Mouse (Mus musculus) liver, embryonic 16.5 days (tissue): ENCODE data around the gene Msantd2. TPM values are rescaled to one million over a fixed set of nuclear protein-coding genes. Genes with fewer than 3 reads are reported as not detected.

Experiments
- ATAC-seq: fragments of 200-750 bp; cut with Nextera tagmentation; 2 replicates; pipeline ENCODE4 v1.8.0; 2017; ENCODE audit warnings: low read depth, mild to moderate bottlenecking, moderate number of reproducible peaks, moderate library complexity
- H3K27ac ChIP-seq: fragments of 300-500 bp; sonication (generic); 2 replicates; pipeline ENCODE4 v1.5.1; 2014; ENCODE audit warnings: mild to moderate bottlenecking, low read length
- H3K27me3 ChIP-seq: fragments of 300-500 bp; sonication (generic); 2 replicates; pipeline ENCODE4 v1.6.1; 2014; ENCODE audit warnings: low read depth, low read length, mixed read lengths; ENCODE audit not compliant: control insufficient read depth, insufficient read depth
- H3K36me3 ChIP-seq: fragments of 300-500 bp; sonication (generic); 2 replicates; pipeline ENCODE4 v1.6.1; 2014; ENCODE audit warnings: mild to moderate bottlenecking; ENCODE audit not compliant: control insufficient read depth, insufficient read depth
- H3K4me1 ChIP-seq: fragments of 300-500 bp; sonication (generic); 2 replicates; pipeline ENCODE4 v1.6.1; 2014; ENCODE audit warnings: low read depth, low read length, mixed read lengths; ENCODE audit not compliant: control insufficient read depth
- H3K4me2 ChIP-seq: fragments of 300-500 bp; sonication (generic); 2 replicates; pipeline ENCODE4 v1.6.1; 2014; ENCODE audit warnings: low read depth, low read length, mixed read lengths
- H3K4me3 ChIP-seq: fragments of 300-500 bp; sonication (generic); 2 replicates; pipeline ENCODE4 v1.5.1; 2014; ENCODE audit warnings: low read depth, mild to moderate bottlenecking, low read length
- H3K9ac ChIP-seq: fragments of 300-500 bp; sonication (generic); 2 replicates; pipeline ENCODE4 v1.6.1; 2014; ENCODE audit warnings: low read depth, low read length
- H3K9me3 ChIP-seq: fragments of 300-500 bp; sonication (generic); replicated peaks from 2 replicates; pipeline ENCODE4 v1.6.1; 2016; ENCODE audit warnings: low read length; ENCODE audit not compliant: control insufficient read depth
- WGBS: fragments of 180-500 bp; shearing (Covaris S2); extraction: QIAGEN DNeasy Blood & Tissue Kit; methylation state at CpG from one replicate; pipeline ENCODE4 v1.1.7; 2014; ENCODE audit not compliant: insufficient replicate concordance; 5-methylcytosine and 5-hydroxymethylcytosine counted together
- polyA plus RNA-seq: library from polyadenylated mRNA; unstranded; fragments of >200 nt; fragmentation: Nextera tagmentation; extraction: Ambion mirVana; gene quantifications from 2 replicates; pipeline ENCODE4 v1.2.1, GENCODE M21; 2015

The Msantd2 gene
- polyA plus RNA-seq, 1 experiment from 2014 or later, result 2.5 TPM

DNA sequence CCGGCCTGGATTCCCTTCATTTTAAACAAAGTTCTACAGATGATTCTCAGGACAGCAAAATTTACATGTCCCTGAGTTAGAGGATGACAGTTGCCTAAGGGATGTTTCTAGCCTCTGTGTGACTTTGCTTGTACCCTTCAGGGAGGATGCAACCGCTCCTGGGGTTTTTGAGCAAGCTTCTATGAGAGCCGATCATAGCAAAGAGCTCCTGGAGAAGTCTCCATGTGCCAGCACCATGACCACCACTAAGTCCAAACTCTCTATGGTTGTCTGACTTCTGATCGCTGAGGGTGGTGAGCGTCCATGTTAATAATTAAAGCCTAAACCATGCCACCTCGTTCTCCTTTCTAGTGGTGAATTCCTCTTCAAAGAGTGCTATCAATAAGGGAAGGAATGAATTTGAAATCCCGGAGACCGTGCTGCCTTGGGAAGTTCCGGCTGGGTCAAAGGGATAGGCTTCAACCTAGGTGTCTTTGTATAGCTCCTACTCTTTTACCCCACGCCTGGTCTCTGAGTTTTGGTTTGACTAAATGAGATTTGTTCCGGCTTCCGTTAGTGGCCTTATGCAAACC lies 54.8 kb downstream of the Msantd2 start:
- WGBS, result 42% methylated on average over 12 of the region's 12 CpGs
- Histone ChIP-seq H3K27ac (no peak overlapping the region), H3K27me3 (no peaks in the 10 kb centered on the region; the same call in 1 of the 2 replicates), H3K4me3 (peak overlapping the region; percentile 54), H3K9ac (no peak overlapping the region), H3K4me1 (peaks cover 9% of the 10 kb centered on the region), H3K36me3 (no peaks in the 10 kb centered on the region), H3K4me2 (peak overlapping the region; percentile 76), H3K9me3 (no peaks in the 10 kb centered on the region)
- ATAC-seq, result no peak

DNA sequence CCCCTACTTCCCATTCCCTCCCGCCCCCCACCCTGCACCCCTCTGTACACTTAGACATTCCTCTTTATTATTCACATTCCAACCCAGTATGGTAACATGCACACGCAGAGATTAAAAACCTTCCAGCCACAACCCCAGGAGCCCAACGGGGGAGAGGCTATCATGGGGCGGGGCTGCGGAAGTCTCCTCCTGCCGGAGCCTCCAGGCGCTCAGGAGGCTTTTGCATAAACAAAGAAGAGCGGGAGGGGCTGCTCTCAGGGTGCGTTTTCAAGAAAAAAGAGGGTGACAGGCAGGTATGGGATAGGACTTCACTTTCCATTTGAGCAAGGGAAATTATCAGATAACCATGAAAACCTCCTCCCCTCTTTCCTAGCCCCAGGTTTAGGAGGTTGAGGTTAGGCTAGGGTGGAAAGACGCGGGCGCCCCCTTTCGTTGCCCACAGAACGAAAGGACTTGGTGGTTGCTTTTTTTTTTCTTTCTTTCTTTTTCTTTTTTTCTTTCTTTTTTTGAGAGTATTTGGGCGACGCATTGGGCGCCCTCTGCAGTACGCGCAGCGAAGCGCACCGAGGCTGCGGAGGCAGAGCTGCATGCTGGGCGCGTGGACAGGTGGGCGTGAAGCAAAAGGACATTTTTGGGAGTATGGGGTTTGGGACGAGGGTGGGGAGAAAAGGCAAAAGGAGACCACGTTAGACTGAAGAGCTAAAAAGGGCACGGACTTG lies 55.5 kb downstream of the Msantd2 start:
- 7% methylated on average over 29 of the region's 29 CpGs for WGBS
- Histone ChIP-seq H3K4me3 (peak overlapping the region; percentile 54), H3K36me3 (no peaks in the 10 kb centered on the region), H3K9ac (no peak overlapping the region), H3K4me2 (peak overlapping the region; percentile 76), H3K9me3 (no peaks in the 10 kb centered on the region), H3K27ac (no peak overlapping the region), H3K27me3 (no peaks in the 10 kb centered on the region; the same call in 1 of the 2 replicates), H3K4me1 (peaks cover 9% of the 10 kb centered on the region)
- peak; percentile 58; the same call in 1 of the 2 replicates for ATAC-seq

DNA sequence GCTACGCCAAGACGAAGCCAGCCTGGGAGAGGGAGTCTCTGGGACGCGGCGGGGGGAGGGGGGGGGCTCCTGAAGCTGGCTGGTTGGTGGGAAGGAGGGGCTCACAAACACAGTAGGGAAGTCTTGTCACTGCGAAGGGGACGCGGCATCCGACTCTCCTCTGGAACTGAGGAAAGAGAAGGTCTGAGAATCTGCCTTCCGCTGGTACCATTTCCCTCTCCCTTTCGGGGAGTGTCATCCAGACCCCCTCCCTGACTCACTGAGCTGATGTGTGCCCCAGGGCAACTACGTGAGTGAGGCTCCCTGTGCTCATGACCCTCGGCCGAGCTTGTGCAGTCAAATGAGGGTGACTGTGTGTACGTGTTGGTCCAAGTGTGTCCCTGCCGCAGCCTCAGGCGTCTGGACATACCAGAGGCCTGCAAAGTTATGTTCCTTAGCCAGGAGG lies 56.1 kb downstream of the Msantd2 start:
- Histone ChIP-seq H3K4me1 (peaks cover 9% of the 10 kb centered on the region), H3K27me3 (no peaks in the 10 kb centered on the region; the same call in none of the 2 replicates), H3K9ac (no peak overlapping the region), H3K27ac (no peak overlapping the region), H3K4me3 (peak overlapping the region; percentile 54), H3K36me3 (no peaks in the 10 kb centered on the region), H3K4me2 (peak overlapping the region; percentile 76), H3K9me3 (no peaks in the 10 kb centered on the region)
- ATAC-seq, result peak; percentile 21; the same call in 1 of the 2 replicates
- WGBS, result 43% methylated on average over 15 of the region's 17 CpGs

DNA sequence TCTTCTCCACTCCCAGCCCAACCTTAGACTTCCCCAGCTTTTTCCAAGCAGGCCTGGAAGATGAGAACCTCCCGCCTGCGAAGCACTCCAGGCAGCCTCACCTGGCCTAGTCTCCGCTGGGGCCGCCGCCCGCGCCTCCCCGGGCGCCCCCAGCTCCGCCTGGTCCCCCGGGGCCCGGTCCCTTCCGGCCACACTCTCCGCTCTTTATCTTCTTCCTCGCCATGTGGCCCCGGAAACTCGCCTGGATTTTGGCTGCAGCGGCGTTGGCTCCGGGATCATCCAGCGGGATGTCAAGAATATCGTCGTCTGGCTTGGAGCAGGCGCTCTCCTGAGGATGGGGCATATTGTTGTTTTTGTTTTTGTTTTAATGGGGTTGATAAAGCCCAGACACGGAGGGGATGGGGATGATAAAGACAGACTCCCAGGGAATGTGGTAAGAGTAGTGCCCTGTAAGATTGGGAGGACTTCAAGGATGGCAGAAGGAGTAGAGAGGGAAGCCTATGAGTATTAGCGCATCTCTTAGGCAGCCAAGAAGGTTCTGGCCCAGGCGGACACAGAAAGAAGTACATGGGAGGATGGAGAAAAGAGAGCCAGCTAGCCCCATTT lies 56.8 kb downstream of the Msantd2 start:
- no peak overlapping the region for H3K4me3 ChIP-seq
- no peak overlapping the region for H3K27ac ChIP-seq
- ATAC-seq, result no peak
- H3K27me3 ChIP-seq, result peaks cover 1% of the 10 kb centered on the region
- H3K4me2 ChIP-seq, result no peak overlapping the region
- 66% methylated on average over 27 of the region's 27 CpGs for WGBS
- H3K4me1 ChIP-seq, result peaks cover 9% of the 10 kb centered on the region
- no peaks in the 10 kb centered on the region for H3K9me3 ChIP-seq
- H3K36me3 ChIP-seq, result no peaks in the 10 kb centered on the region
- no peak overlapping the region for H3K9ac ChIP-seq

DNA sequence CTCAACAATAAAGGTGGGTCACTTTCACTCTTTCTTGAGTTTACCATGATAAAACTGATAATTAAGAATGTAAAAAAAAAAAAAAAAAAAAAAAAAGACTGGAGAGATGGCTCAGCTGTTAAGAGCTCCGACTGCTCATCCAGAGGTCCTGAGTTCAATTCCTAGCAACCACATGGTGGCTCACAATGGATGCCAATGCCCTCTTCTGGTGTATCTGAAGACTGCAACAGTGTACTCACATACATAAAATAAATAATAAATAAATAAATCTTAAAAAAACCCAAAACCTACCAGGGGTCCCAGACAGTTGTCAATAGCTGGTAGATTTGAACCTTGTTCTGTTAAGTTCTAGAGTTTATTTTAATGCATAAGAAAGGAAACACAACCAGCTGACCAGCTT lies 57.8 kb downstream of the Msantd2 start:
- 54% methylated on average over 1 of the region's 1 CpGs for WGBS
- H3K36me3 ChIP-seq, result no peaks in the 10 kb centered on the region
- H3K4me2 ChIP-seq, result no peak overlapping the region
- H3K27ac ChIP-seq, result no peak overlapping the region
- no peak overlapping the region for H3K9ac ChIP-seq
- H3K9me3 ChIP-seq, result no peaks in the 10 kb centered on the region
- H3K4me3 ChIP-seq, result no peak overlapping the region
- H3K4me1 ChIP-seq, result peaks cover 10% of the 10 kb centered on the region
- ATAC-seq, result no peak
- H3K27me3 ChIP-seq, result peaks cover 9% of the 10 kb centered on the region

DNA sequence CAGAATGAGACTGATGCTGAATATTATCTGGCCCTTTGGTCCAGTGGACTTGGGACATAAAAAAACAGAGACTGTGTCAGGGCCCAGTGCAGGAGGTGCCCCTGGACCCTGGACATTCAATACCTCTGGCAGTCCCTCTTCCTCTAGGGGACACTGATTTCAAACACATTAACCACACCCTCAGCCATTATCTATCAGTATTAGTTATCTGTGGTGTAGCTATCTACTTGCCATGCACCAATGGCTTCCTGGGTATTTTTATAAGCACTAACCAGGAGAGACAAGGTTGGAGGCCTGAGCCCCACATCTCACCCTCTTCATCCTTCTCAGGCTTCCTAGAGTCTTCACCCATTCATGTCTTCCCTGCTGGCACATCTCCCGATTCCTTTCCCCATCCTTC lies 61.3 kb downstream of the Msantd2 start:
- Histone ChIP-seq H3K36me3 (no peaks in the 10 kb centered on the region), H3K9me3 (no peaks in the 10 kb centered on the region), H3K9ac (no peak overlapping the region), H3K4me3 (no peak overlapping the region), H3K4me1 (peaks cover 17% of the 10 kb centered on the region), H3K27ac (no peak overlapping the region), H3K27me3 (peaks cover 14% of the 10 kb centered on the region), H3K4me2 (no peak overlapping the region)
- 62% methylated on average over 1 of the region's 1 CpGs for WGBS
- no peak for ATAC-seq

DNA sequence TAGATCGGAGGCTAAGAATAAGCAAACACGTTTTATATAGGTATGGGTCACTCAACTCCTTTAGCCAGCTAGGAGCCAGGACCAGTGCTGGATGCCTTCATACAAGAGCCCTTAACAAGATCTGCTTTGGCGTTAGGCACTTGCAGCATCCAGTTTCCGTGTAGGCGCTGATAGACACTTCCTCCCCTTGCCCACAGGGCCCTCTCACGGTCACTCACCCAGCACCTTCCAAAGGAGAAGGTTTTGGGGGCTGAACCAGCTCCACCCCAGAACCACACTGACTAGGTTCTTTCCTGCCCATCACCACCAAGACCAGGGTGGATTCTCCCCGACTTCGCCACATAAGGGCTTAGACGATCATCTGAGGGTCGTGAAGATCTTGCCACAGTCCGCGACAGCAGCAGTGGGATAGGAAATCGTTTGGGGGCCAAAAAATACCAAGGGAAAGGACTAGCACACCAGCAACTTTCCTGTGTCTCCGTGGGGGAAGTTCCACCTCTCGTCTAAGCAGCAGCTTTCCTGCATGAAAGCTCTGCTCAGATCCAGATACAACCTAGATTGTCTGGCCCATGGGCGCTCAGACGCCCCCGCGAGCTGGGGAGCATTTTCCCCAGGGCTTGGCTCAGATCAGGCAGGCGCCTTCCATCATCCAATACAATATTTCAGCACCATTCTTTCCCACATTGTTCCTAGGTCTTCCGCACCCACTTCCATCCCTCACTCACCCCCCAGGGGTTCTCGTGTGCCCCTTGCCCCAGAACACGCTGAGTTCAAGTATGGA lies 62.8 kb downstream of the Msantd2 start:
- H3K27me3 ChIP-seq, result peaks cover 14% of the 10 kb centered on the region
- ATAC-seq, result no peak

DNA sequence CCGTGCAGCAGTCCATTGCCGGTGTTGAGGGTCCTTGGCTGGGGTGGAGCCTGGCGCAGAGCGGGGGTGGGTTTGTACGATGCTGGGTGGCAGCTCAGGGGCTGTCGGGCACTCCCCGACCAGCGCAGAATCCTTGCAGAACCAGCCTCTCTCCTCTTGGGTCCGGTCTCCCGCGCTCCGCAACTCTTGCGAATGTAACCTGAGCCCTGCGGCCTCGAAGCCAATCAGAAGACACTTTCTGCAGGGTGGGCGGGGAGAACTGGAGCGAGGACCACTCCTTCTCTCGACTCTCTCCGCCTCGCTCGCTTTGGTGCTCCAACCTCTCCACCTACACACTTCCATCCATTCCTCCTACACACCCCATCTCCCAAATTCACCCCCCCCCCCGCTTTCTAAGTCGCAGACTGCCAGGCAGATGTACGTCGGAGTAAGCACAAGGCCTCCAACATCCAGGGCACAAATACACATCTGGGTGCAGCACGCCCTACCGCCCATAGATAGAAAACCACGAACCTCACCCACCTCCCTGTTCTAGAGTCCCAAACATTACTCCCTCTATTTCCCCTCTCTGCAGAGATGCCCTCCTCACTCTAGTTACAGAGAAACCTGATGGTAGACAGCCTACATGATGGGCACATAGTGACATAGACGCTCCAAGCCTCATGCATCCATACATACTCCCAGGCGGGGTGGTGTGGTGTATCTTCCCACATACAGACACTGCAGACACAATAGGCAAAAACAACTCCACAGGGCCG lies 63.6 kb downstream of the Msantd2 start, which contains the start of gene Nrgn:
Nrgn (minus strand) TSS at position 369 of the 758 bp plus-strand sequence.
- Histone ChIP-seq H3K4me2 (peak within 1 kb of the TSS; percentile 82), H3K36me3 (no peaks in the 10 kb centered on the region), H3K4me1 (peaks cover 17% of the 10 kb centered on the region), H3K27ac (no peak within 1 kb of the TSS), H3K9me3 (no peaks in the 10 kb centered on the region), H3K27me3 (peaks cover 14% of the 10 kb centered on the region), H3K9ac (peak within 1 kb of the TSS; percentile 46), H3K4me3 (peak within 1 kb of the TSS; percentile 54)
- WGBS, result 3% methylated on average over 31 of the region's 31 CpGs
- peak; percentile 86 for ATAC-seq

More for the DNA sequence above, 62.8 kb downstream of the Msantd2 start:
- 2% methylated on average over 23 of the region's 23 CpGs for WGBS
- H3K36me3 ChIP-seq, result no peaks in the 10 kb centered on the region
- H3K27ac ChIP-seq, result no peak overlapping the region
- peak overlapping the region; percentile 46 for H3K9ac ChIP-seq
- H3K4me2 ChIP-seq, result peak overlapping the region; percentile 82
- H3K4me3 ChIP-seq, result peak overlapping the region; percentile 54
- no peaks in the 10 kb centered on the region for H3K9me3 ChIP-seq
- H3K4me1 ChIP-seq, result peaks cover 17% of the 10 kb centered on the region
